Mouse (Mus musculus): ENCODE data around the gene Chst13. TPM values are rescaled to one million over a fixed set of nuclear protein-coding genes. Genes with fewer than 3 reads are reported as not detected.

Gene Chst13
- 0.11 TPM in 1 of 2 replicates, not detected in the other for polyA plus RNA-seq (2015; fragmentation: Nextera tagmentation; extraction: Ambion mirVana)

- 0 out of 2 replicates have a peak within 1 kb of the TSS, but pooled peaks have one; percentile 10 for H3K4me3 ChIP-seq
- no peak within 1 kb of the TSS for H3K9ac ChIP-seq
- no peak within 1 kb of the TSS for H3K27ac ChIP-seq
- peak within 1 kb of the TSS; percentile 51 for H3K4me2 ChIP-seq
- WGBS, result 7% methylated on average over 22 of the region's 22 CpGs
- peak; percentile 72 for ATAC-seq (ENCODE audit: borderline replicate concordance, extremely low read depth, low FRiP score, low TSS enrichment)
- H3K9me3 ChIP-seq, result no peaks in the 10 kb centered on the region
- no peaks in the 10 kb centered on the region for H3K27me3 ChIP-seq
- H3K4me1 ChIP-seq, result no peaks in the 10 kb centered on the region
- no peaks in the 10 kb centered on the region for H3K36me3 ChIP-seq
Observed at GRCm38 (mm10) chr6:90324991-90325390, at the start of gene Chst13. Chst13 (minus strand) TSS chr6:90325185.

- no peak for ATAC-seq (ENCODE audit: borderline replicate concordance, extremely low read depth, low FRiP score, low TSS enrichment)
- peaks cover 58% of the 10 kb centered on the region for H3K36me3 ChIP-seq
- H3K27ac ChIP-seq, result no peak overlapping the region
- H3K27me3 ChIP-seq, result no peaks in the 10 kb centered on the region
- no peaks in the 10 kb centered on the region for H3K9me3 ChIP-seq
- H3K9ac ChIP-seq, result no peak overlapping the region
- peaks cover 21% of the 10 kb centered on the region for H3K4me1 ChIP-seq
- no peak overlapping the region for H3K4me2 ChIP-seq
- 65% methylated on average over 4 of the region's 4 CpGs for WGBS
- no peak overlapping the region for H3K4me3 ChIP-seq
Observed at GRCm38 (mm10) chr6:90374647-90375046, 49.7 kb upstream of the Chst13 start.

- Histone ChIP-seq H3K4me1 (peaks cover 21% of the 10 kb centered on the region), H3K9ac (peak overlapping the region; percentile 79), H3K27me3 (no peaks in the 10 kb centered on the region), H3K4me2 (peak overlapping the region; percentile 81), H3K4me3 (peak overlapping the region; percentile 86), H3K36me3 (peaks cover 20% of the 10 kb centered on the region), H3K9me3 (no peaks in the 10 kb centered on the region), H3K27ac (peak overlapping the region; percentile 86)
- peak; percentile 73 for ATAC-seq (ENCODE audit: borderline replicate concordance, extremely low read depth, low FRiP score, low TSS enrichment)
- WGBS, result under 1% methylated on average over 93 of the region's 98 CpGs
Observed at GRCm38 (mm10) chr6:90369725-90370553, 45.0 kb upstream of the Chst13 start.

GRCm38 (mm10) chr6:90368976-90369724 is 44.2 kb upstream of the Chst13 start, which contains the start of gene Zxdc:
Zxdc (plus strand) TSS chr6:90369492.
- H3K4me2 ChIP-seq, result peak within 1 kb of the TSS; percentile 81
- H3K27ac ChIP-seq, result peak within 1 kb of the TSS; percentile 86
- peaks cover 12% of the 10 kb centered on the region for H3K36me3 ChIP-seq
- peaks cover 21% of the 10 kb centered on the region for H3K4me1 ChIP-seq
- no peaks in the 10 kb centered on the region for H3K9me3 ChIP-seq
- peak within 1 kb of the TSS; percentile 86 for H3K4me3 ChIP-seq
- H3K9ac ChIP-seq, result peak within 1 kb of the TSS; percentile 79
- 5% methylated on average over 41 of the region's 41 CpGs for WGBS
- H3K27me3 ChIP-seq, result no peaks in the 10 kb centered on the region
- peak; percentile 98 for ATAC-seq (ENCODE audit: borderline replicate concordance, extremely low read depth, low FRiP score, low TSS enrichment)

GRCm38 (mm10) chr6:90363301-90363700 is 38.3 kb upstream of the Chst13 start:
- Histone ChIP-seq H3K27ac (no peak overlapping the region), H3K4me1 (peaks cover 17% of the 10 kb centered on the region; the same call in 1 of the 2 replicates), H3K4me3 (no peak overlapping the region), H3K9me3 (no peaks in the 10 kb centered on the region), H3K27me3 (no peaks in the 10 kb centered on the region), H3K9ac (no peak overlapping the region), H3K36me3 (no peaks in the 10 kb centered on the region), H3K4me2 (no peak overlapping the region)
- 74% methylated on average over 5 of the region's 5 CpGs for WGBS
- no peak for ATAC-seq (ENCODE audit: borderline replicate concordance, extremely low read depth, low FRiP score, low TSS enrichment)

GRCm38 (mm10) chr6:90360922-90361614 is 36.1 kb upstream of the Chst13 start:
- Histone ChIP-seq H3K9me3 (no peaks in the 10 kb centered on the region), H3K9ac (no peak overlapping the region)
- no peak for ATAC-seq (ENCODE audit: borderline replicate concordance, extremely low read depth, low FRiP score, low TSS enrichment)

GRCm38 (mm10) chr6:90360024-90360781 is 35.2 kb upstream of the Chst13 start:
- Histone ChIP-seq H3K4me1 (peaks cover 17% of the 10 kb centered on the region; the same call in 1 of the 2 replicates), H3K9ac (no peak overlapping the region), H3K27me3 (no peaks in the 10 kb centered on the region), H3K9me3 (no peaks in the 10 kb centered on the region), H3K27ac (no peak overlapping the region; the same call in 1 of the 2 replicates), H3K4me3 (no peak overlapping the region), H3K4me2 (no peak overlapping the region), H3K36me3 (no peaks in the 10 kb centered on the region)
- ATAC-seq (ENCODE audit: borderline replicate concordance, extremely low read depth, low FRiP score, low TSS enrichment), result peak; percentile 59; the same call in 1 of the 2 replicates
- WGBS, result 40% methylated on average over 7 of the region's 7 CpGs

More at GRCm38 (mm10) chr6:90360922-90361614, 36.1 kb upstream of the Chst13 start:
- Histone ChIP-seq H3K4me2 (no peak overlapping the region), H3K36me3 (no peaks in the 10 kb centered on the region), H3K4me1 (peaks cover 17% of the 10 kb centered on the region; the same call in 1 of the 2 replicates), H3K4me3 (no peak overlapping the region), H3K27me3 (no peaks in the 10 kb centered on the region), H3K27ac (no peak overlapping the region)
- 76% methylated on average over 6 of the region's 6 CpGs for WGBS

GRCm38 (mm10) chr6:90359445-90359844 is 34.5 kb upstream of the Chst13 start:
- Histone ChIP-seq H3K9ac (no peak overlapping the region), H3K4me1 (peaks cover 17% of the 10 kb centered on the region; the same call in 1 of the 2 replicates), H3K4me3 (no peak overlapping the region), H3K27me3 (no peaks in the 10 kb centered on the region), H3K9me3 (no peaks in the 10 kb centered on the region), H3K36me3 (no peaks in the 10 kb centered on the region), H3K4me2 (no peak overlapping the region), H3K27ac (no peak overlapping the region)
- 59% methylated on average over 2 of the region's 2 CpGs for WGBS
- no peak for ATAC-seq (ENCODE audit: borderline replicate concordance, extremely low read depth, low FRiP score, low TSS enrichment)

GRCm38 (mm10) chr6:90358142-90358541 is 33.2 kb upstream of the Chst13 start:
- ATAC-seq (ENCODE audit: borderline replicate concordance, extremely low read depth, low FRiP score, low TSS enrichment), result no peak
- no peaks in the 10 kb centered on the region for H3K27me3 ChIP-seq
- no peak overlapping the region for H3K9ac ChIP-seq
- H3K27ac ChIP-seq, result no peak overlapping the region
- peaks cover 17% of the 10 kb centered on the region; the same call in 1 of the 2 replicates for H3K4me1 ChIP-seq
- WGBS, result 29% methylated on average over 5 of the region's 5 CpGs
- H3K36me3 ChIP-seq, result no peaks in the 10 kb centered on the region
- no peaks in the 10 kb centered on the region for H3K9me3 ChIP-seq
- no peak overlapping the region for H3K4me2 ChIP-seq
- no peak overlapping the region for H3K4me3 ChIP-seq

GRCm38 (mm10) chr6:90350011-90350410 is 25.0 kb upstream of the Chst13 start:
- Histone ChIP-seq H3K4me1 (no peaks in the 10 kb centered on the region), H3K36me3 (no peaks in the 10 kb centered on the region), H3K27me3 (no peaks in the 10 kb centered on the region), H3K9me3 (no peaks in the 10 kb centered on the region), H3K27ac (no peak overlapping the region), H3K4me2 (no peak overlapping the region), H3K9ac (no peak overlapping the region), H3K4me3 (no peak overlapping the region)
- no peak for ATAC-seq (ENCODE audit: borderline replicate concordance, extremely low read depth, low FRiP score, low TSS enrichment)
- WGBS, result 45% methylated on average over 2 of the region's 2 CpGs

- Histone ChIP-seq H3K4me1 (no peaks in the 10 kb centered on the region), H3K27ac (no peak overlapping the region), H3K4me2 (no peak overlapping the region), H3K27me3 (no peaks in the 10 kb centered on the region), H3K9ac (no peak overlapping the region), H3K4me3 (no peak overlapping the region), H3K9me3 (no peaks in the 10 kb centered on the region), H3K36me3 (no peaks in the 10 kb centered on the region)
- no peak for ATAC-seq (ENCODE audit: borderline replicate concordance, extremely low read depth, low FRiP score, low TSS enrichment)
- WGBS, result 66% methylated on average over 4 of the region's 4 CpGs
Observed at GRCm38 (mm10) chr6:90348500-90348899, 23.5 kb upstream of the Chst13 start.
